Mouse (Mus musculus) hindbrain, embryonic 15.5 days (tissue): ENCODE measurements at regions not wholly inside any gene's neighbourhood (a gene's known extent, or its start where the extent isn't known, plus 50 kb on each side); places are given as distances from the start of the nearest gene placed in this dataset.

Experiments used
- ATAC-seq: fragments of 200-750 bp; cut with Nextera tagmentation; 2 replicates; pipeline ENCODE4 v1.8.0; 2017; ENCODE audit warnings: low read depth, moderate number of reproducible peaks, moderate TSS enrichment; ENCODE audit not compliant: low FRiP score
- H3K27ac ChIP-seq: fragments of 300-500 bp; sonication (generic); replicated peaks from 2 replicates; pipeline ENCODE4 v1.5.1; 2015; ENCODE audit warnings: mild to moderate bottlenecking, inconsistent platforms
- H3K27me3 ChIP-seq: fragments of 300-500 bp; sonication (generic); 2 replicates; pipeline ENCODE4 v1.6.1; 2015; ENCODE audit warnings: control low read depth, inconsistent platforms
- H3K36me3 ChIP-seq: fragments of 300-500 bp; sonication (generic); 2 replicates; pipeline ENCODE4 v1.6.1; 2015; ENCODE audit warnings: control low read depth, inconsistent platforms
- H3K4me1 ChIP-seq: fragments of 300-500 bp; sonication (generic); replicated peaks from 2 replicates; pipeline ENCODE4 v1.6.1; 2015; ENCODE audit warnings: control low read depth, inconsistent platforms
- H3K4me2 ChIP-seq: fragments of 300-500 bp; sonication (generic); 2 replicates; pipeline ENCODE4 v1.6.1; 2015; ENCODE audit warnings: moderate library complexity, mild to moderate bottlenecking, inconsistent platforms
- H3K4me3 ChIP-seq: fragments of 300-500 bp; sonication (generic); 2 replicates; pipeline ENCODE4 v1.5.1; 2015; ENCODE audit warnings: mild to moderate bottlenecking, inconsistent platforms
- H3K9ac ChIP-seq: fragments of 300-500 bp; sonication (generic); 2 replicates; pipeline ENCODE4 v1.6.1; 2015; ENCODE audit warnings: inconsistent platforms
- H3K9me3 ChIP-seq: fragments of 300-500 bp; sonication (generic); 2 replicates; pipeline ENCODE4 v1.6.1; 2016; ENCODE audit warnings: control low read depth, inconsistent platforms
- WGBS: fragments of 180-500 bp; shearing (Covaris S2); methylation state at CpG from one replicate; pipeline ENCODE4 v1.1.7; 2015; 5-methylcytosine and 5-hydroxymethylcytosine counted together

DNA sequence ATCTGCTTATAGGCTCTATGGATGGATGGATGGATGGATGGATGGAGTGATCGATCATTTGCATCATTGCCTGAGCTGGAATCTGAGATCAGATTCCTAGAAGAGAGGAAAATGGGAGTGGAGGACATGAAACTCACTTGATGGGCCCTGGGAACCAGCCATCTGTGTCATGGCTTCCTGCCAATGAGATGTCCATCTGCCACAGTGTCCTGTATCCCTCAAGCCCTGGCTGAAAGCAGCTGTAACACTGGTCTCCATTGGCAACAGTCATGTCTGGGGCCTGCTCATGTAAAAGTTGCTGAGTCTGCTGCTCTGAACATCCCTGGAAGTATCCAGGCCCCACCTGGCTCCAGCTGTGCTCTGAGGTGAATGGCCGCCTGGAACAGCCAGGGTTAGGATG lies 57.5 kb upstream of the Zdhhc25 start:
- no peaks in the 10 kb centered on the region for H3K9me3 ChIP-seq
- ATAC-seq = no peak
- no peak overlapping the region for H3K4me3 ChIP-seq
- H3K27me3 ChIP-seq = no peaks in the 10 kb centered on the region
- WGBS = 60% methylated on average over 2 of the region's 2 CpGs
- no peak overlapping the region for H3K27ac ChIP-seq
- no peak overlapping the region for H3K4me2 ChIP-seq
- H3K9ac ChIP-seq = no peak overlapping the region
- H3K4me1 ChIP-seq = peaks cover 3% of the 10 kb centered on the region; the same call in 1 of the 2 replicates
- H3K36me3 ChIP-seq = no peaks in the 10 kb centered on the region

DNA sequence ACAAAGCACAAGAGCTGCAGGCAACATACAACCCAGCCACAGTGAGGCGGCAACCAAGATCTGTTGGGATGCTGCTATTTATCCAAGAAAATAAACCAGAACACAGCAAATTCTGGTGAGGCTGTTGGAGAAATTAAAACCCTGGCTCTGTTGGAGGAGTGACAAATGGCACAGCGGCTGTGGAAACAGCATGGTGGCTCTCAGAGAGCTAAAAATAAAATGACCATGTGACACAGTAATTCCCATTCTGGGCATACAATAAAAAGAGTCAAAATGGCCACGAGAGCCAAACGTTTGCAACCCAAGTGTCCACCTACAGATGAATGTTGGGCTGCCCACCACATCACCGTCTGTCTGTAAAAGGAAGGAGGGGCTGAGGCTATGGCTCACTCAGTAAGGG lies 55.9 kb upstream of the Zdhhc25 start:
- Histone ChIP-seq H3K27me3 (no peaks in the 10 kb centered on the region), H3K36me3 (no peaks in the 10 kb centered on the region), H3K4me2 (no peak overlapping the region), H3K9ac (no peak overlapping the region), H3K4me3 (no peak overlapping the region), H3K4me1 (peaks cover 3% of the 10 kb centered on the region; the same call in 1 of the 2 replicates), H3K27ac (no peak overlapping the region), H3K9me3 (no peaks in the 10 kb centered on the region)
- no peak for ATAC-seq
- WGBS = 69% methylated on average over 5 of the region's 5 CpGs

DNA sequence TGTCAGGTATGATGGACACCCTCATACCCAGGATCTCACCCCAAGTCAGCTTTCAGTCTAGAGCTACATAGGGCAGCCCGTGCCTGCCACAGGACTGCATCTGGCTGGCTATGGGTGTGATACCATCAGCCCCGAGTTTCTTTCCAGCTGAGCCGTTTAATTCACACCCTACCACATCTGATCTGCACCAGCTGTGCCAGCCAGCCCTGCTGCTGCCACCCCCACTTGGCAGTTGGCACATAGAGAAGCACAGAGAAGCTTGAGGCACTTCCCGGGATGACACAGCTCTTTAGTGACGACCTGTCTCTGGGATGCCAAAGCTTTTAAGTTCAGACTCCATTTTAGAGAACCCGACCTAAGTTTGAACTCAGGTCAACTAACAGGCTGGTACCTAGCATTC lies 51.8 kb upstream of the Zdhhc25 start:
- no peak overlapping the region for H3K27ac ChIP-seq
- WGBS = 72% methylated on average over 6 of the region's 6 CpGs

More for the DNA sequence above, 51.8 kb upstream of the Zdhhc25 start:
- no peak for ATAC-seq
- no peak overlapping the region for H3K4me2 ChIP-seq
- H3K4me1 ChIP-seq = no peaks in the 10 kb centered on the region
- H3K9me3 ChIP-seq = no peaks in the 10 kb centered on the region
- no peaks in the 10 kb centered on the region for H3K27me3 ChIP-seq
- no peak overlapping the region for H3K4me3 ChIP-seq
- no peak overlapping the region for H3K9ac ChIP-seq
- no peaks in the 10 kb centered on the region for H3K36me3 ChIP-seq
